Mouse (Mus musculus): ENCODE data around the gene 4921530L21Rik.

4921530L21Rik gene

GRCm38 (mm10) chr14:95880954-95881353, at the start of gene 4921530L21Rik:
Gene 4921530L21Rik, plus strand, starts transcription at chr14:95881254.
- DNase-seq (ENCODE audit: extremely low spot score, low read depth, low spot score): no peak

- DNase-seq (ENCODE audit: extremely low spot score, low read depth, low spot score): no peak
These were observed 47.2 kb upstream of the 4921530L21Rik start for GRCm38 (mm10) chr14:95833866-95834265.

- DNase-seq (ENCODE audit: extremely low spot score, low read depth, low spot score): peak; percentile 16
These were observed 18.1 kb upstream of the 4921530L21Rik start for GRCm38 (mm10) chr14:95862981-95863380.

- no peak for DNase-seq (ENCODE audit: extremely low spot score, low read depth, low spot score)
These were observed 15.2 kb upstream of the 4921530L21Rik start for GRCm38 (mm10) chr14:95865676-95866416.

- no peak for DNase-seq (ENCODE audit: extremely low spot score, low read depth, low spot score)
These were observed 9.0 kb upstream of the 4921530L21Rik start for GRCm38 (mm10) chr14:95872020-95872419.

GRCm38 (mm10) chr14:95876785-95877510, 4.1 kb upstream of the 4921530L21Rik start:
- no peak for DNase-seq (ENCODE audit: extremely low spot score, low read depth, low spot score)

- no peak for DNase-seq (ENCODE audit: extremely low spot score, low read depth, low spot score)
These were observed 3.5 kb upstream of the 4921530L21Rik start for GRCm38 (mm10) chr14:95877548-95877947.

GRCm38 (mm10) chr14:95899458-95899857, 18.4 kb downstream of the 4921530L21Rik start:
- DNase-seq (ENCODE audit: extremely low spot score, low read depth, low spot score): no peak

- no peak for DNase-seq (ENCODE audit: extremely low spot score, low read depth, low spot score)
These were observed 23.6 kb downstream of the 4921530L21Rik start for GRCm38 (mm10) chr14:95904591-95905095.

- DNase-seq (ENCODE audit: extremely low spot score, low read depth, low spot score): no peak
These were observed 32.2 kb downstream of the 4921530L21Rik start for GRCm38 (mm10) chr14:95913293-95913692.

- DNase-seq (ENCODE audit: extremely low spot score, low read depth, low spot score): no peak
These were observed 45.7 kb downstream of the 4921530L21Rik start for GRCm38 (mm10) chr14:95926742-95927141.

- DNase-seq (ENCODE audit: extremely low spot score, low read depth, low spot score): no peak
These were observed 47.0 kb downstream of the 4921530L21Rik start for GRCm38 (mm10) chr14:95927810-95928785.
